Mouse (Mus musculus): ENCODE results near the gene Lpo. TPM values are rescaled to one million over a fixed set of nuclear protein-coding genes. Genes with fewer than 3 reads are reported as not detected.

The Lpo gene
- total RNA-seq, 1 experiment = not detected

- DNase-seq (ENCODE audit: low read depth, low spot score) = no peak
- in situ Hi-C loops (cut with MboI; ENCODE audit: low sequenced_read_pairs in 2 of 2, unreplicated experiment in 2 of 2) = no loop called here
- H3K4me3 ChIP-seq (ENCODE audit: insufficient read depth in 1 of 2, low read depth in 1 of 2, low read length in 2 of 2, poor library complexity in 1 of 2, severe bottlenecking in 1 of 2) = peak overlapping the region; percentile 61 to 67
- H3K9me3 ChIP-seq (ENCODE audit: control insufficient read depth, insufficient read depth, low read depth, low read length) = no peaks in the 10 kb centered on the region
- H3K36me3 ChIP-seq (ENCODE audit: control insufficient read depth, insufficient read depth, low read length, poor library complexity, severe bottlenecking) = no peaks in the 10 kb centered on the region
- peak overlapping the region; percentile 53 for H3K9ac ChIP-seq (ENCODE audit: insufficient read depth, low read depth, low read length, poor library complexity, severe bottlenecking)
- H3K4me1 ChIP-seq (ENCODE audit: control insufficient read depth in 2 of 2, insufficient read depth in 2 of 2, low read length in 2 of 2, poor library complexity in 1 of 2) = peaks cover 0 to 12% of the 10 kb centered on the region in 2 experiments; a peak in 1 of 4 replicates
- no peak for TF ChIP-seq ZNF384 (IDR thresholded peaks at IDR 0.05; ENCODE audit: low read depth, low read length)
- TF ChIP-seq MAFK (IDR thresholded peaks at IDR 0.05; ENCODE audit: insufficient read depth, low read depth, low read length) = 0 out of 2 replicates have a peak, but pooled peaks have one; percentile 4
- H3K27ac ChIP-seq (ENCODE audit: insufficient read depth, low read depth, low read length, poor library complexity, severe bottlenecking) = no peak overlapping the region
Observed at GRCm38 (mm10) chr11:87763988-87764876, 63.9 kb downstream of the Lpo start.

- TF ChIP-seq CHD2 (IDR thresholded peaks at IDR 0.05; ENCODE audit: low read depth, low read length) (no peak), HCFC1 (IDR thresholded peaks at IDR 0.05; ENCODE audit: borderline replicate concordance, insufficient read depth, low read length) (no peak), ZNF384 (IDR thresholded peaks at IDR 0.05; ENCODE audit: low read depth, low read length) (no peak), MAFK (IDR thresholded peaks at IDR 0.05; ENCODE audit: insufficient read depth, low read depth, low read length) (no peak), ZC3H11A (IDR thresholded peaks at IDR 0.05; ENCODE audit: borderline replicate concordance, low read depth, low read length) (no peak)
- Histone ChIP-seq H3K4me3 (ENCODE audit: insufficient read depth in 1 of 2, low read depth in 1 of 2, low read length in 2 of 2, poor library complexity in 1 of 2, severe bottlenecking in 1 of 2) (peak overlapping the region; percentile 61 to 67), H3K27ac (ENCODE audit: insufficient read depth, low read depth, low read length, poor library complexity, severe bottlenecking) (no peak overlapping the region; the same call in 1 of the 2 replicates), H3K9me3 (ENCODE audit: control insufficient read depth, insufficient read depth, low read depth, low read length) (no peaks in the 10 kb centered on the region), H3K36me3 (ENCODE audit: control insufficient read depth, insufficient read depth, low read length, poor library complexity, severe bottlenecking) (no peaks in the 10 kb centered on the region), H3K9ac (ENCODE audit: insufficient read depth, low read depth, low read length, poor library complexity, severe bottlenecking) (peak overlapping the region; percentile 11), H3K4me1 (ENCODE audit: control insufficient read depth in 2 of 2, insufficient read depth in 2 of 2, low read length in 2 of 2, poor library complexity in 1 of 2) (peaks cover 0 to 12% of the 10 kb centered on the region in 2 experiments; a peak in 1 of 4 replicates)
- in situ Hi-C loops (cut with MboI; ENCODE audit: low sequenced_read_pairs in 2 of 2, unreplicated experiment in 2 of 2) = no loop called here
- peak; percentile 92 for DNase-seq (ENCODE audit: low read depth, low spot score)
Observed at GRCm38 (mm10) chr11:87763511-87763987, 64.5 kb downstream of the Lpo start.

- in situ Hi-C loops (cut with MboI; ENCODE audit: low sequenced_read_pairs in 2 of 2, unreplicated experiment in 2 of 2) = no loop called here
- H3K27ac ChIP-seq (ENCODE audit: insufficient read depth, low read depth, low read length, poor library complexity, severe bottlenecking) = no peak overlapping the region
- H3K4me1 ChIP-seq (ENCODE audit: control insufficient read depth in 2 of 2, insufficient read depth in 2 of 2, low read length in 2 of 2, poor library complexity in 1 of 2) = peaks cover 0 to 12% of the 10 kb centered on the region in 2 experiments; a peak in 1 of 4 replicates
- no peaks in the 10 kb centered on the region for H3K9me3 ChIP-seq (ENCODE audit: control insufficient read depth, insufficient read depth, low read depth, low read length)
- TF ChIP-seq MAFK (IDR thresholded peaks at IDR 0.05; ENCODE audit: insufficient read depth, low read depth, low read length) (no peak), CHD2 (IDR thresholded peaks at IDR 0.05; ENCODE audit: low read depth, low read length) (no peak), ZC3H11A (IDR thresholded peaks at IDR 0.05; ENCODE audit: borderline replicate concordance, low read depth, low read length) (no peak), HCFC1 (IDR thresholded peaks at IDR 0.05; ENCODE audit: borderline replicate concordance, insufficient read depth, low read length) (no peak), ZNF384 (IDR thresholded peaks at IDR 0.05; ENCODE audit: low read depth, low read length) (no peak)
- H3K36me3 ChIP-seq (ENCODE audit: control insufficient read depth, insufficient read depth, low read length, poor library complexity, severe bottlenecking) = no peaks in the 10 kb centered on the region
- no peak overlapping the region for H3K4me3 ChIP-seq (ENCODE audit: insufficient read depth in 1 of 2, low read depth in 1 of 2, low read length in 2 of 2, poor library complexity in 1 of 2, severe bottlenecking in 1 of 2)
- no peak for DNase-seq (ENCODE audit: low read depth, low spot score)
- peak overlapping the region; percentile 11; the same call in 1 of the 2 replicates for H3K9ac ChIP-seq (ENCODE audit: insufficient read depth, low read depth, low read length, poor library complexity, severe bottlenecking)
Observed at GRCm38 (mm10) chr11:87762702-87763385, 65.2 kb downstream of the Lpo start.

GRCm38 (mm10) chr11:87761806-87762701 lies 66.0 kb downstream of the Lpo start:
- no peak for TF ChIP-seq HCFC1 (IDR thresholded peaks at IDR 0.05; ENCODE audit: borderline replicate concordance, insufficient read depth, low read length)
- no peak for TF ChIP-seq CHD2 (IDR thresholded peaks at IDR 0.05; ENCODE audit: low read depth, low read length)
- TF ChIP-seq ZC3H11A (IDR thresholded peaks at IDR 0.05; ENCODE audit: borderline replicate concordance, low read depth, low read length) = no peak
- TF ChIP-seq ZNF384 (IDR thresholded peaks at IDR 0.05; ENCODE audit: low read depth, low read length) = no peak
- no peak for TF ChIP-seq MAFK (IDR thresholded peaks at IDR 0.05; ENCODE audit: insufficient read depth, low read depth, low read length)
- H3K4me3 ChIP-seq (ENCODE audit: insufficient read depth in 1 of 2, low read depth in 1 of 2, low read length in 2 of 2, poor library complexity in 1 of 2, severe bottlenecking in 1 of 2) = no peak overlapping the region
- no peak for DNase-seq (ENCODE audit: low read depth, low spot score)
- H3K9me3 ChIP-seq (ENCODE audit: control insufficient read depth, insufficient read depth, low read depth, low read length) = no peaks in the 10 kb centered on the region
- peaks cover 0 to 12% of the 10 kb centered on the region in 2 experiments; a peak in 1 of 4 replicates for H3K4me1 ChIP-seq (ENCODE audit: control insufficient read depth in 2 of 2, insufficient read depth in 2 of 2, low read length in 2 of 2, poor library complexity in 1 of 2)
- H3K9ac ChIP-seq (ENCODE audit: insufficient read depth, low read depth, low read length, poor library complexity, severe bottlenecking) = no peak overlapping the region
- in situ Hi-C loops (cut with MboI; ENCODE audit: low sequenced_read_pairs in 2 of 2, unreplicated experiment in 2 of 2) = no loop called here
- H3K36me3 ChIP-seq (ENCODE audit: control insufficient read depth, insufficient read depth, low read length, poor library complexity, severe bottlenecking) = no peaks in the 10 kb centered on the region
- H3K27ac ChIP-seq (ENCODE audit: insufficient read depth, low read depth, low read length, poor library complexity, severe bottlenecking) = no peak overlapping the region
